Mouse (Mus musculus): ENCODE measurements around the gene Cntn1.

Cntn1 gene

DNA sequence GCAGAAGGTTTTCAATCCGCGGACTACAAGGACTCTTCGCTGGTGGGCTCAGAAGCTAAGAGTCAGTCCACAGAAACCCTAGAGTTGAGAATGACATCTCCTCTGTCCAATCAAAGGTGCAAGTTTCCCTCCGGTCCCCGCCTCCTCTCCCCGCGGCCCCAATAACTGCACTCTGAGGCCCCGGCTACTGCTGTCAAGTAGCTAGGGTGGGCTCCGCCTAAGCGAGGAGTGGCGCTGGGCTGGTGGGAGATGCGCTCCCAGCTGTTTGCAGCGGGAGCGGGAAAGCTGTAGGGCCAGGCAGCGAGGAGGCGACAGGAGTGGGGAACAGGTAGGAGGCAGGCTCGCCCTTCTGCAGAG, at the start of gene Cntn1:
Gene Cntn1 (plus strand): TSS at position 170 of the 357 bp plus-strand sequence.
- in situ Hi-C loops (cut with MboI; ENCODE audit: unreplicated experiment in 2 of 2) = no loop called here

- in situ Hi-C loops (cut with MboI; ENCODE audit: unreplicated experiment in 2 of 2) = no loop called here
Measured at GRCm38 (mm10) chr15:92001431-92001830, 49.5 kb upstream of the Cntn1 start.

DNA sequence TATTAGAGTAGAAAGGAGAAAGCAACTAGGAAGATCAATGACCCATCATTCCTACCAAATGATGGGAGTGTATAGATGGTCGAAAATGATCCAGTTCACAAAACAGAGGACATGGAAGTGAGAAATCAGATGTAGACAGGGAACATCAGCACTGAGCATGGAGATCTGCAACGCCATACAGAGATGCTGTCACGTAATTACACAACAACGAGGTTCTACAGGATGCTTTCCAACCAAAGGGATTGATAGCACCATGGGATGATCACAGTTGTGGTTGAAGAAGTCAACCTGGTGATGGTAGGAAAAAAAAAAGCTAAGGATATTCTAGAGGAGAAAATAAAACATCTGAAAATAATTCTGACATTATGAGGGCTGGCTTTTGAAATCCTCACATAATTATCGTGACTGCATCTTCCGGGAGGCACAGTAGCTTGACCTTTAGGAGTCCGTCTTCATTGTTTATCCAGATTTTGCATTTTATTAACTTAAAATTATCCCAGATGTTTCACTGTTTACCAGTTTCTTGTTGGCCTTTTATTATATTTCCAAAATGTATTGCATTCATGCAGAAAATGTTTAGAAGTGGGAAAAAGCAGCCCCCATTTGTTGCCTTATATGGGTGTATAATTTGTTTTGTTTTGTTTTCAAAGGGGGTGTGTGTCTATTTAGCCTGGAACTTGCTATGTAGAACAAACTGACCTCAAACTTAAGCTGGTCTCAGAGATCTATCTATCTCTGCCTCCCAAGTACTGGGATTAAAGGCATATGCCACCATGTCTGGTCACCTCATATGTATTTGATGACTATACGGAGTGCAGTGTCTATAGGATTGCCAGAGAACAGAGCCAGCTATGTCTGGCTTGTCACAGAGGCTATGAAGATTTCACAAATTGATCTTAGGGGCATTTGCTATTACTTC, 38.5 kb upstream of the Cntn1 start:
- in situ Hi-C loops (cut with MboI; ENCODE audit: unreplicated experiment in 2 of 2) = no loop called here

DNA sequence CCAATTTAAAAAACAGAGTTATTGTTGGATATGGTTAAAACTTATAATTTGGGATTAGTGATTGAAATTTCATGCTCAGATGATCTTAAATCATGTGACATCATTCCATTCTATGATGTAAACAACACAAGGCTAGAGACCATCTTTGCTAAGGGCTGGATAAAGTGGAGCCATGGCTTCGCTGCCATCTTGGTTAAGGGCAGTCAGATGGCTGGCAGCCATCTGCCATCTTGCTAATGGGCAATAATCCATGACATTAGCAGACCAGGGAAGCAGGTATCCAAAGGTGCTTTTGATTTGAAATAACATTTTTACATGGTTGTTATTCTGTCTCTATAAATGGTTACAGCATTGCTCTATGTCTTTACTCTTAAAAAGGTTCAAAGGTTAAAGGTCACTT, 16.9 kb upstream of the Cntn1 start:
- in situ Hi-C loops (cut with MboI; ENCODE audit: unreplicated experiment in 2 of 2) = no loop called here

- in situ Hi-C loops (cut with MboI; ENCODE audit: unreplicated experiment in 2 of 2) = no loop called here
Measured at GRCm38 (mm10) chr15:92042538-92042937, 8.4 kb upstream of the Cntn1 start.

GRCm38 (mm10) chr15:92046042-92046441, 4.9 kb upstream of the Cntn1 start:
- in situ Hi-C loops (cut with MboI; ENCODE audit: unreplicated experiment in 2 of 2) = no loop called here

GRCm38 (mm10) chr15:92048031-92048430, 2.9 kb upstream of the Cntn1 start:
- in situ Hi-C loops (cut with MboI; ENCODE audit: unreplicated experiment in 2 of 2) = no loop called here

GRCm38 (mm10) chr15:92048531-92048930, 2.4 kb upstream of the Cntn1 start:
- in situ Hi-C loops (cut with MboI; ENCODE audit: unreplicated experiment in 2 of 2) = no loop called here

DNA sequence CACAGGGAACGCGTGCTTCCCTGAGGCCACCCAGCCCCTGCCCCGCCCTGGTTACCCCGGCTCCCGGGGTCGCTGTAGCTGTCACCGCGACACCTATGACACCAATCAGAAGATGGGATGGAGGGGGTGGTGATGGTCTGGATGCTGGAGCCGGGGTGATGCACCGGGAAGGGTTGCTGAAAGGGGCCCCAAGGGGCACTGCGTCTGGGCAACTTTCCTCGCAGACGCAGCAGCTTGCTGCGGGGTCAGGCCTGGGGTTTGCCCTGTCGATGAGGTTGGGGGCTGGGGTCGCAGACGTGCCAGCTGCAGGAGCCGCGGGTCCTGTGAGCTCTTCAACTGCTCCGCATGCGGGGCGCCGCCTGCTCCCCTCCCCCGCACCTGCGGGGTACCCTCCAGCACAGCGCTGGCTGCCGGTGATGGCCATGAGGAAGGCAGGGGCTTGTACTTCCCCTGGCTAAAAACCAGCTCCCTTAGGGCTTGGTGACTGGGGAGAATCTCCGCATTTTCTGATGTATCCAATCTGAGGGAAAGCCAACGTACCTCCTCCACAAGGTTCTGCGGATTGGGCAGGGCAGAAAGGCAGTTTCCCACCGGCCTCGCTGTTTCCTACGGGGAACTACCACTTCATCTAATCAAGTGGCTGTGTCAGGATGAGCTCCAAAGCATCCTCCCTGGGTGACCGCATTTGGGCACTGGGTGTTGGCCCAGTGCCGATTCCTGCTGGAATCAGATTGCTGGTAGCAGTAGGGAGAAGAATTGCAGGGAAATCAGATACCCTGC, 578 bp downstream of the Cntn1 start:
- in situ Hi-C loops (cut with MboI; ENCODE audit: unreplicated experiment in 2 of 2) = no loop called here

- in situ Hi-C loops (cut with MboI; ENCODE audit: unreplicated experiment in 2 of 2) = no loop called here
Measured at GRCm38 (mm10) chr15:92052133-92052463, 1.1 kb downstream of the Cntn1 start.

DNA sequence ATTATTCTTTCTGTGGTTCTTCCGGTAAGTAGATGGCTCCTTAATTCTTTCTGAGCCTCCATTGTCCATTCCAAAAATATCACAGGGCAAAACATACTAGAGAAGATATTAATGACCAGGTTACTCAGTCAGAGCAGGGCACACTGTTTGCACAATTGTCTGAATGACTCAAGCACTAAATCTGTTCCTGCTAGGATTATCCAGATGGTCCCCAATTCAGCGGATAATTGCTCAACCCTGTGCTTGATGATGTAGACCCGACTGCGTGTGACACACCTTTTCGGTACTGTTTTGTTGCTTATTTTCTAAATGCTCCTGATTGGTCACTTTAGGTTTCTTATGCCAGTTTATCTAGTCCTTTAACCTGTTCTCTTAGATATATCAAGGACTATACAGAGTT, 6.6 kb downstream of the Cntn1 start:
- in situ Hi-C loops (cut with MboI; ENCODE audit: unreplicated experiment in 2 of 2) = no loop called here

DNA sequence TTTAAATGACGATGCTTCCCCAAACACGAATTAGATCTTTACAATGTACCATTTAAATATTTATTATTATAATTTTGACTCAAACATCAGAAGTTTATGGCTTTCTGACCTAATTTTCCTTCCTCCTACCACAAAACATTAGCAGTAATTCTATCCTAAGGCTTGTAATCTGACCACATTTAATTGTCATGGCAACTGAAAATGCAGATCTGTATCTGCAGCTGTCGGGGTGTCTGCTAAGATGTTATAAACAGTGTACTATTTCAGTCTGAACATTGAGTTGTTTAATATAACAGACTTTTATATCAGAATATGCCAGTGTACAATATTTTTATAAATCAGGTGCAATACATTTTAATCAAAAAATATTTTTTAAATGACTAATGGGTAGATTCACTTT, 10.0 kb downstream of the Cntn1 start:
- in situ Hi-C loops (cut with MboI; ENCODE audit: unreplicated experiment in 2 of 2) = no loop called here

GRCm38 (mm10) chr15:92079416-92079815, 28.5 kb downstream of the Cntn1 start:
- in situ Hi-C loops (cut with MboI; ENCODE audit: unreplicated experiment in 2 of 2) = no loop called here

- in situ Hi-C loops (cut with MboI; ENCODE audit: unreplicated experiment in 2 of 2) = no loop called here
Measured at GRCm38 (mm10) chr15:92085876-92086275, 34.9 kb downstream of the Cntn1 start.

DNA sequence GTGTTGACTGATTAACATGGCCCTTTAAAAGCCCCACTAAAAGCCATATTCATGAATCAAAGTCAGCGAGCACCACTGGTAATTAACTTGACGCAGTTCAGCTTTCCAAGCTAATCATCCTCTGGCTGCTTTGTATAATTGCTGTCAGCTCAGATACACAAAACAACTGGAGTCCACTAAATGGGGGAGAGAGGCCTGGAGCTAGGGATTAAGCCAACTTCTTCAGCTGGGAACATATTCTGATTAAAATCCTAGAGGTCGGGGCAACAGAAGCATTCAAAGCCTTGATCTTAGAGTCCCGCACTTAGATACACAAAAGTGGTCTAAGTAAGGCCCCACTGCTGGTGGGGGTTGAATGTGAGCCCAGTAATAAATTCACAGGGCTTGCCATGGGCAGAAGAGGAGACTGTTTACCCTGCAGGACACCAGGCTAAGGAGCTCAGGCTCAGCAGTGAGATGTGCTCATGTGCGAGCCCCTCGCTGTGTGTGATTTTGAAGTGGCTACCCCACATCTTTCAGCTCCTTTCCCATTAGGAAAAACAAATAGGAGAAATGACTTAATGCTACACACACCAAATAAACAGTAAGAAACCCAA, 36.8 kb downstream of the Cntn1 start:
- in situ Hi-C loops (cut with MboI; ENCODE audit: unreplicated experiment in 2 of 2) = no loop called here

DNA sequence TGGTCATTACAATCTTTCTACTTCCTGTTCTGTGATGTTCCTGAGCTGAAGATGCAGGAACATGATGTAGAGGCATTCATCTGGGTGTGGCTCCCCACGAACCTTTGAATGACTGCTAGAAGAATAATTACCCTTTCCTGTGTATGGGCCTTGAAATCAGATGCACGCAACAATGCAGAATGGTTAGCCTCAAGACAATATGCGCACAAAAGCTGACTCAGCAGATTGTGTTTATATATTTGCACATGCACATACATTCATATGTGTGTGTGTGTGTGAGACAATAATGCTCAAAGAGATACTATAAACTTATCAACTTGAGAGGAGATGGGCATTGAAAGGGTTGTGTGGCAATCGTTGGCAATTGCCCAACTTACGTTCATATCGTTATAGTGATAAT, 39.8 kb downstream of the Cntn1 start:
- in situ Hi-C loops (cut with MboI; ENCODE audit: unreplicated experiment in 2 of 2) = no loop called here

DNA sequence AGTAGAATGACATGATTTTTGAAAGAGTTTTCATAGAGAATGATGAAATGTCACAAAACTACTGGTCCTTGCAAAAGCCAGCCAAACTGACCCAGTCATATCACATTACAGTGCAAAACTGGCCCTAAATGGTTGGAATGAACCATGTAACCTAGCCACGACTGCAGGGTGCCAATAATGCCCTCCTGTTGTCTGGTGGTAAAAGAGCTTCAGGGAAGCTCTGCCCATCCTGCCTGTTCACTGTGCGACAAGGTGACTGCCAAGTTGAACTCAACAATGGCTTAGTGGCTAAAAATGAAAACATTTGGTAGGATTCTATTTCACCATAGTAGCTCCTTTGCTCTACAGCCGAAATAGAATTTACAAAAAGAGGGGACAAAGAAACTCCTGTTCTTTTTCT, 41.1 kb downstream of the Cntn1 start:
- in situ Hi-C loops (cut with MboI; ENCODE audit: unreplicated experiment in 2 of 2) = no loop called here

GRCm38 (mm10) chr15:92099410-92100174, 48.6 kb downstream of the Cntn1 start:
- in situ Hi-C loops (cut with MboI; ENCODE audit: unreplicated experiment in 2 of 2) = no loop called here

GRCm38 (mm10) chr15:92101956-92102355, 51.0 kb downstream of the Cntn1 start:
- in situ Hi-C loops (cut with MboI; ENCODE audit: unreplicated experiment in 2 of 2) = no loop called here

GRCm38 (mm10) chr15:92112455-92112854, 61.5 kb downstream of the Cntn1 start:
- in situ Hi-C loops (cut with MboI; ENCODE audit: unreplicated experiment in 2 of 2) = no loop called here

- in situ Hi-C loops (cut with MboI; ENCODE audit: unreplicated experiment in 2 of 2) = no loop called here
Measured at GRCm38 (mm10) chr15:92132936-92133335, 82.0 kb downstream of the Cntn1 start.

Data from v-Abl transformed pro-B cells (cell line).